Mouse (Mus musculus) olfactory bulb, adult 2 months (tissue): ENCODE data around the gene Scaper.

ENCODE experiments used
- CTCF ChIP-seq: fragments of 200-500 bp; IDR thresholded peaks from 2 replicates; pipeline ENCODE4 v1.5.1; 2012; ENCODE audit warnings: low read depth, mild to moderate bottlenecking, low read length, moderate library complexity; ENCODE audit not compliant: insufficient read depth
- POLR2A ChIP-seq: fragments of 200-500 bp; IDR thresholded peaks from 2 replicates; pipeline ENCODE4 v1.6.1; 2012; ENCODE audit warnings: mild to moderate bottlenecking, low read depth, low read length, moderate library complexity; ENCODE audit not compliant: insufficient read depth

DNA sequence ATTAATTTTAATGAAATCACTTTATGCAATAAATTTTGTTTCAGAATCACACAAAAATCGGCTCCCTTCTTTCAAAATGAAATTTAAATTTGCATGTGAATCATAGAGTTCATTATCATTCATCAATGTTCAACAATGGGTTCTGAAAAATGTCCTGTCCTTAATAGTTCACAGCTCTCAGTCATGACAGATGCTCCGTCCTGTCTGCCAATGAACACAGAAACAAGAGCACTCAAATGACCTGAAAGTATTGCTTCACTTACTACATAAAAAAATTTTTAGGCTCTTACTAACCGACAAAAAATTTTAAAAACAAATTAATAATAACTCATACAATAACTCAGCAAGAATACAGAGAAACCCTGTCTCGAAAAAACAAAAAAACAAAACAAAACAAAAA lies 429.2 kb downstream of the Scaper start:
- no peak for TF ChIP-seq CTCF
- no peak for TF ChIP-seq POLR2A
